In the genomic region with DNA sequence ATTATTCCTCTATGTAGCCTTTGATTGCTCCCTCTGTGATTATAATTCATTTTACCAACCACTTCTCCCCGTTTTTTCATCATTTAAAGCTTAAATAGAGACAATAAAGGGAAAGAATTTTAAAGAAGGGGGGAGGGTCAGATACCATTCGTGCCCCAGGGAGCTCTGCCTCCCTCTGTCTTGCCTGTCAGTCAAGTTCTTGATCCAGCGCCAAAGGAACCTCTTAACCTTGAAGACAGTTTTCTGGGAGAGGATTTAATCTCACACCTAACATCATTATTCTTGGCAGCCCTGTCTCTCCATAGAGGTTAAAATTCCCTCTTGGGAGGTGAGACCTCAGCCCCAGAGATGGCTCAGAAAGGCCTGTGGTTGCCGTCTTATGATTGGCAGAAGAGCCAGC, we compare ENCODE assay signal across 23 mouse cellular contexts.
"Had no signal": no experiment of that assay in that cellular context is flagged by ENCODE, and none has a peak within 500 bp of the region (broad histone marks: within the 10 kb centered on the region; RNA-seq: fewer than 3 reads in every experiment).

No protein-coding gene starts in this region.

- H3K4me2 ChIP-seq: limb, embryonic 13.5 days; liver, embryonic 12.5 days; liver, embryonic 15.5 days; lung, embryonic 15.5 days; midbrain, embryonic 13.5 days had no signal

- H3K4me1 ChIP-seq: liver, embryonic 12.5 days; lung, embryonic 15.5 days had no signal

- H3K9ac ChIP-seq: limb, embryonic 13.5 days; liver, embryonic 12.5 days; liver, embryonic 15.5 days; lung, embryonic 15.5 days; midbrain, embryonic 13.5 days had no signal

- H3K9me3 ChIP-seq: limb, embryonic 10.5 days; limb, embryonic 13.5 days; liver, embryonic 12.5 days; liver, embryonic 15.5 days; lung, embryonic 15.5 days; megakaryocyte, embryonic 14.5 days; midbrain, embryonic 10.5 days; midbrain, embryonic 13.5 days had no signal

- H3K36me3 ChIP-seq: limb, embryonic 10.5 days; limb, embryonic 13.5 days; liver, embryonic 12.5 days; liver, embryonic 15.5 days; lung, embryonic 15.5 days; midbrain, embryonic 10.5 days; midbrain, embryonic 13.5 days had no signal

- H3K27ac ChIP-seq: layer of hippocampus, adult 2 months; limb, embryonic 10.5 days; limb, embryonic 13.5 days; liver, embryonic 12.5 days; liver, embryonic 15.5 days; lung, embryonic 15.5 days; midbrain, embryonic 10.5 days; midbrain, embryonic 13.5 days; stomach, postnatal 0 days had no signal

- H3K4me3 ChIP-seq: layer of hippocampus, adult 2 months; limb, embryonic 10.5 days; limb, embryonic 13.5 days; liver, embryonic 12.5 days; liver, embryonic 15.5 days; lung, embryonic 15.5 days; megakaryocyte, embryonic 14.5 days; midbrain, embryonic 10.5 days; midbrain, embryonic 13.5 days; myocyte had no signal

- DNase-seq: kidney, postnatal 14 days; layer of hippocampus, adult 9-11 months; liver; lung, adult 18-20 months; lung, postnatal 10 days; lung, postnatal 36 days; right cerebral cortex, adult 18-20 months; right cerebral cortex, postnatal 14 days; right cerebral cortex, postnatal 4 days; thymus, adult 2 months; thymus, postnatal 14 days; thymus, postnatal 4 days had no signal

- ATAC-seq: liver, embryonic 12.5 days had no signal

- H3K27me3 ChIP-seq: limb, embryonic 13.5 days; liver, embryonic 15.5 days; lung, embryonic 15.5 days; midbrain, embryonic 13.5 days had no signal
